Mouse (Mus musculus): ENCODE results near the gene Gm20708. TPM values are rescaled to one million over a fixed set of nuclear protein-coding genes. Genes with fewer than 3 reads are reported as not detected.
"Not testable (repeated sequence)": the region's sequence is repeated elsewhere in the genome, so short reads cannot be mapped to it uniquely, and the experiment has no call there.

Gm20708 gene
- polyA plus RNA-seq, 1 experiment from 2014 or later: 0.36 TPM

GRCm38 (mm10) chr11:117798160-117798541, 11.3 kb upstream of the Gm20708 start:
- 62% methylated on average over 2 of the region's 2 CpGs for WGBS
- ATAC-seq: no peak
- H3K9ac ChIP-seq: no peak overlapping the region
- 0 out of 2 replicates have a peak, but pooled peaks cover 2% of the 10 kb centered on the region for H3K27me3 ChIP-seq
- H3K4me3 ChIP-seq: no peak overlapping the region
- H3K9me3 ChIP-seq (replicated peaks): no peaks in the 10 kb centered on the region
- H3K4me1 ChIP-seq: no peaks in the 10 kb centered on the region
- H3K4me2 ChIP-seq: no peak overlapping the region
- no peaks in the 10 kb centered on the region for H3K36me3 ChIP-seq (ENCODE audit: poor library complexity, severe bottlenecking)
- no peak overlapping the region for H3K27ac ChIP-seq

- no peak for ATAC-seq
- WGBS: 68% methylated on average over 5 of the region's 5 CpGs
These were observed 10.3 kb upstream of the Gm20708 start for GRCm38 (mm10) chr11:117799174-117799573.

GRCm38 (mm10) chr11:117800038-117800437, 9.4 kb upstream of the Gm20708 start:
- no peaks in the 10 kb centered on the region for H3K9me3 ChIP-seq (replicated peaks)
- H3K27me3 ChIP-seq: no peaks in the 10 kb centered on the region
- H3K27ac ChIP-seq: no peak overlapping the region
- H3K9ac ChIP-seq: no peak overlapping the region
- no peaks in the 10 kb centered on the region for H3K36me3 ChIP-seq (ENCODE audit: poor library complexity, severe bottlenecking)
- no peak overlapping the region for H3K4me3 ChIP-seq
- H3K4me1 ChIP-seq: no peaks in the 10 kb centered on the region
- 81% methylated on average over 7 of the region's 7 CpGs for WGBS
- ATAC-seq: no peak
- no peak overlapping the region for H3K4me2 ChIP-seq

More at GRCm38 (mm10) chr11:117799174-117799573, 10.3 kb upstream of the Gm20708 start:
- H3K9ac ChIP-seq: no peak overlapping the region
- no peaks in the 10 kb centered on the region for H3K36me3 ChIP-seq (ENCODE audit: poor library complexity, severe bottlenecking)
- no peak overlapping the region for H3K27ac ChIP-seq
- H3K27me3 ChIP-seq: no peaks in the 10 kb centered on the region
- no peaks in the 10 kb centered on the region for H3K9me3 ChIP-seq (replicated peaks)
- no peak overlapping the region for H3K4me2 ChIP-seq
- H3K4me1 ChIP-seq: no peaks in the 10 kb centered on the region
- no peak overlapping the region for H3K4me3 ChIP-seq

- no peaks in the 10 kb centered on the region for H3K4me1 ChIP-seq
- no peak overlapping the region for H3K27ac ChIP-seq
- no peaks in the 10 kb centered on the region for H3K9me3 ChIP-seq (replicated peaks)
- 74% methylated on average over 7 of the region's 7 CpGs for WGBS
- no peak overlapping the region for H3K4me2 ChIP-seq
- ATAC-seq: no peak
- H3K36me3 ChIP-seq (ENCODE audit: poor library complexity, severe bottlenecking): no peaks in the 10 kb centered on the region
- H3K4me3 ChIP-seq: no peak overlapping the region
- no peaks in the 10 kb centered on the region for H3K27me3 ChIP-seq
- H3K9ac ChIP-seq: no peak overlapping the region
These were observed 7.8 kb upstream of the Gm20708 start for GRCm38 (mm10) chr11:117801650-117802049.

- no peak overlapping the region for H3K9ac ChIP-seq
- no peaks in the 10 kb centered on the region for H3K9me3 ChIP-seq (replicated peaks)
- 98% methylated on average over 3 of the region's 3 CpGs for WGBS
- H3K36me3 ChIP-seq (ENCODE audit: poor library complexity, severe bottlenecking): no peaks in the 10 kb centered on the region
- no peak overlapping the region for H3K4me3 ChIP-seq
- no peaks in the 10 kb centered on the region for H3K27me3 ChIP-seq
- no peaks in the 10 kb centered on the region for H3K4me1 ChIP-seq
- no peak for ATAC-seq
- H3K4me2 ChIP-seq: no peak overlapping the region
- no peak overlapping the region for H3K27ac ChIP-seq
These were observed 6.2 kb upstream of the Gm20708 start for GRCm38 (mm10) chr11:117803166-117803688.

GRCm38 (mm10) chr11:117806781-117807180, 2.7 kb upstream of the Gm20708 start:
- Histone ChIP-seq H3K4me3 (no peak overlapping the region), H3K4me2 (no peak overlapping the region), H3K9me3 (replicated peaks) (no peaks in the 10 kb centered on the region), H3K4me1 (peaks cover 18% of the 10 kb centered on the region), H3K27me3 (peaks cover 14% of the 10 kb centered on the region), H3K27ac (no peak overlapping the region), H3K36me3 (ENCODE audit: poor library complexity, severe bottlenecking) (no peaks in the 10 kb centered on the region), H3K9ac (no peak overlapping the region)
- WGBS: 90% methylated on average over 6 of the region's 6 CpGs
- no peak for ATAC-seq

GRCm38 (mm10) chr11:117810401-117811046, 1.1 kb downstream of the Gm20708 start:
- Histone ChIP-seq H3K27ac (0 out of 2 replicates have a peak overlapping the region, but pooled peaks have one; percentile 44), H3K4me3 (peak overlapping the region; percentile 67), H3K4me1 (peaks cover 18% of the 10 kb centered on the region), H3K9ac (peak overlapping the region; percentile 74), H3K27me3 (peaks cover 14% of the 10 kb centered on the region), H3K36me3 (ENCODE audit: poor library complexity, severe bottlenecking) (peaks cover 37% of the 10 kb centered on the region), H3K9me3 (replicated peaks) (no peaks in the 10 kb centered on the region), H3K4me2 (peak overlapping the region; percentile 99)
- peak; percentile 85 for ATAC-seq
- WGBS: 0% methylated on average over 21 of the region's 21 CpGs

GRCm38 (mm10) chr11:117813867-117814266, 4.4 kb downstream of the Gm20708 start:
- no peaks in the 10 kb centered on the region for H3K9me3 ChIP-seq (replicated peaks)
- H3K9ac ChIP-seq: no peak overlapping the region
- H3K36me3 ChIP-seq (ENCODE audit: poor library complexity, severe bottlenecking): peaks cover 70% of the 10 kb centered on the region
- 83% methylated on average over 5 of the region's 5 CpGs for WGBS
- no peak overlapping the region for H3K4me2 ChIP-seq
- no peak overlapping the region for H3K4me3 ChIP-seq
- peaks cover 18% of the 10 kb centered on the region for H3K4me1 ChIP-seq
- ATAC-seq: no peak
- peaks cover 14% of the 10 kb centered on the region for H3K27me3 ChIP-seq
- no peak overlapping the region for H3K27ac ChIP-seq

GRCm38 (mm10) chr11:117814704-117815366, 5.4 kb downstream of the Gm20708 start:
- peaks cover 79% of the 10 kb centered on the region for H3K36me3 ChIP-seq (ENCODE audit: poor library complexity, severe bottlenecking)
- no peak for ATAC-seq

GRCm38 (mm10) chr11:117815850-117816249, 6.4 kb downstream of the Gm20708 start:
- WGBS: 83% methylated on average over 9 of the region's 9 CpGs

More at GRCm38 (mm10) chr11:117814704-117815366, 5.4 kb downstream of the Gm20708 start:
- Histone ChIP-seq H3K27ac (no peak overlapping the region), H3K4me3 (no peak overlapping the region), H3K27me3 (peaks cover 4% of the 10 kb centered on the region), H3K9me3 (replicated peaks) (no peaks in the 10 kb centered on the region), H3K9ac (no peak overlapping the region), H3K4me2 (no peak overlapping the region), H3K4me1 (peaks cover 25% of the 10 kb centered on the region)
- 93% methylated on average over 6 of the region's 6 CpGs for WGBS

GRCm38 (mm10) chr11:117816389-117816996, 7.0 kb downstream of the Gm20708 start:
- WGBS: 88% methylated on average over 13 of the region's 13 CpGs
- H3K36me3 ChIP-seq (ENCODE audit: poor library complexity, severe bottlenecking): peaks cover 96% of the 10 kb centered on the region
- no peak overlapping the region for H3K9ac ChIP-seq
- H3K9me3 ChIP-seq (replicated peaks): no peaks in the 10 kb centered on the region
- H3K27ac ChIP-seq: no peak overlapping the region
- H3K4me2 ChIP-seq: no peak overlapping the region
- no peaks in the 10 kb centered on the region for H3K27me3 ChIP-seq
- peaks cover 10% of the 10 kb centered on the region for H3K4me1 ChIP-seq
- no peak overlapping the region for H3K4me3 ChIP-seq
- no peak for ATAC-seq

More at GRCm38 (mm10) chr11:117815850-117816249, 6.4 kb downstream of the Gm20708 start:
- not testable (repeated sequence) for H3K4me2 ChIP-seq; ATAC-seq; H3K27ac ChIP-seq; H3K9me3 ChIP-seq (replicated peaks); H3K9ac ChIP-seq; H3K27me3 ChIP-seq; H3K4me3 ChIP-seq
- H3K4me1 ChIP-seq: peaks cover 15% of the 10 kb centered on the region
- peaks cover 89% of the 10 kb centered on the region for H3K36me3 ChIP-seq (ENCODE audit: poor library complexity, severe bottlenecking)

GRCm38 (mm10) chr11:117819095-117819494, 9.6 kb downstream of the Gm20708 start:
- Histone ChIP-seq H3K4me1 (peaks cover 22% of the 10 kb centered on the region), H3K9me3 (replicated peaks) (no peaks in the 10 kb centered on the region), H3K36me3 (ENCODE audit: poor library complexity, severe bottlenecking) (peaks cover 96% of the 10 kb centered on the region), H3K4me3 (no peak overlapping the region), H3K4me2 (no peak overlapping the region), H3K9ac (no peak overlapping the region), H3K27me3 (no peaks in the 10 kb centered on the region), H3K27ac (no peak overlapping the region)
- WGBS: 56% methylated on average over 8 of the region's 8 CpGs
- no peak for ATAC-seq

All from forebrain, embryonic 13.5 days (tissue).